9 mouse cellular contexts compared by ENCODE assay signal in the genomic region with DNA sequence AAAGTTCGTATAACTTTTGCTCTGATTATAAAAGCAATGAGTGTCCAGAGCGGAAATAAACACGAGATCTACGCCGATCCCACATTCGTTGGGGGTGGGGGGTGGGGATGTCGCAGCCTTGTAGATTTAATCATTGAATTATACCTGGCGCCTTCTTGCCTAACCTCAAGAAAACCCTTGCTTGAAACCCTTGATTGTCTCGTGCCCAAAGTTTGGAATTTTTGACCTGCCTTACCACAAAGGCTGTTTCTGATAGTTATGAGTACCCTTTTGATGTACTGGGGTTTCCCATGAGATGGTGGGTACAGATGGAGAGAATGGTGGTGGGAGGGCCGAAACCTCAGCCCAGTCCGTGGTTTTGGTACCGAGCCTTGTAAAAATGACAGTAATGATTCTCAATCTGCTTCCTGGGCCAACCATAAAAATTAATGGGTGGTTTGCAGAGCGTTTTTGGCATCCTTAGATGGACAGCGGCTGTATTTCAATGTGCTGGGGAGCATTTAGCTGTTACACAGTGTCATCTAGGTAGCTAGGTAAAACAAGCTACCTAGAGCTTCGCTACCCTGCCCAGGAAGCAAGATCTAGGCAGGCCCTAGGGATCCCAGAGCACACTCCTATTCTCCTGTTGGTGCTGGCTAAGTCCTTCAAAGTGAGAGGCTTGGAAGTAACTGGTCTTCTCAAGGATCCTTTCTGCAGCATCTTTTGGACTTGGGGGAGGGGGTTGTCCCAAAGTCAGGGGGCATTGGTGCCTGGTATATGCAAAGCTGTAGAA. TPM values are rescaled to one million over a fixed set of nuclear protein-coding genes. Genes with fewer than 3 reads are reported as not detected.
DNase-seq lines count a peak whose midpoint lies in the region; ATAC-seq and TF ChIP-seq lines count a peak whose summit lies in the region.
"Had no signal": no experiment of that assay in that cellular context is flagged by ENCODE, and none has a peak within 500 bp of the region (broad histone marks: within the 10 kb centered on the region; RNA-seq: fewer than 3 reads in every experiment).

No protein-coding gene starts in this region.

- TF ChIP-seq POLR2A in thymus, adult 2 months (IDR thresholded peaks at IDR 0.05; ENCODE audit: control insufficient read depth, extremely low read depth, insufficient read depth, low read length, poor library complexity): no peak

- H3K36me3 ChIP-seq in kidney, embryonic 14.5 days (ENCODE audit: control insufficient read depth, insufficient read depth, low read length): no peaks in the 10 kb centered on the region
- H3K36me3 ChIP-seq in embryonic facial prominence, embryonic 14.5 days (ENCODE audit: control insufficient read depth, insufficient read depth, low read length): no peaks in the 10 kb centered on the region
- no peaks in the 10 kb centered on the region for H3K36me3 ChIP-seq in intestine, embryonic 16.5 days (ENCODE audit: control insufficient read depth, insufficient read depth, low read length)
- H3K36me3 ChIP-seq in neural tube, embryonic 12.5 days: no peaks in the 10 kb centered on the region
- no peaks in the 10 kb centered on the region for H3K36me3 ChIP-seq in thymus, adult 2 months (ENCODE audit: control insufficient read depth, insufficient read depth, low read length)

- peaks cover 31% of the 10 kb centered on the region for H3K4me1 ChIP-seq in kidney, embryonic 14.5 days (ENCODE audit: control insufficient read depth, insufficient read depth, low read length)
- peaks cover 31% of the 10 kb centered on the region for H3K4me1 ChIP-seq in embryonic facial prominence, embryonic 14.5 days (ENCODE audit: control insufficient read depth, insufficient read depth, low read length)
- peaks cover 27% of the 10 kb centered on the region for H3K4me1 ChIP-seq in intestine, embryonic 16.5 days (ENCODE audit: control insufficient read depth, insufficient read depth, low read length)
- H3K4me1 ChIP-seq in neural tube, embryonic 12.5 days: peaks cover 37% of the 10 kb centered on the region
- peaks cover 10% of the 10 kb centered on the region for H3K4me1 ChIP-seq in thymus, adult 2 months (replicated peaks; ENCODE audit: control insufficient read depth, insufficient read depth, low read length)

- no peaks in the 10 kb centered on the region for H3K27me3 ChIP-seq in kidney, embryonic 14.5 days (ENCODE audit: control insufficient read depth, insufficient read depth, low read length)
- no peaks in the 10 kb centered on the region for H3K27me3 ChIP-seq in embryonic facial prominence, embryonic 14.5 days (replicated peaks; ENCODE audit: control insufficient read depth, insufficient read depth, low read length)
- H3K27me3 ChIP-seq in intestine, embryonic 16.5 days (replicated peaks; ENCODE audit: control insufficient read depth, insufficient read depth, low read length): no peaks in the 10 kb centered on the region
- no peaks in the 10 kb centered on the region for H3K27me3 ChIP-seq in neural tube, embryonic 12.5 days (replicated peaks)
- H3K27me3 ChIP-seq in thymus, adult 2 months (ENCODE audit: control insufficient read depth, insufficient read depth, low read length): peaks cover 3% of the 10 kb centered on the region

- no peak for DNase-seq in kidney, postnatal 36 days
- no peak for DNase-seq in embryonic facial prominence, embryonic 14.5 days (ENCODE audit: low spot score)
- no peak for DNase-seq in thymus, adult 2 months
- DNase-seq in kidney, adult 9 months: no peak

- peak overlapping the region; percentile 53 for H3K27ac ChIP-seq in kidney, embryonic 14.5 days (ENCODE audit: low read depth, low read length)
- H3K27ac ChIP-seq in embryonic facial prominence, embryonic 14.5 days (replicated peaks; ENCODE audit: low read depth, low read length): peak overlapping the region; percentile 84
- peak overlapping the region; percentile 80 for H3K27ac ChIP-seq in intestine, embryonic 16.5 days (ENCODE audit: low read length)
- peak overlapping the region; percentile 43; the same call in 1 of the 2 replicates for H3K27ac ChIP-seq in neural tube, embryonic 12.5 days
- no peak overlapping the region for H3K27ac ChIP-seq in thymus, adult 2 months (ENCODE audit: control insufficient read depth, insufficient read depth, low read length)

- H3K4me3 ChIP-seq in kidney, embryonic 14.5 days (ENCODE audit: low read length): peak overlapping the region; percentile 85
- peak overlapping the region; percentile 87 for H3K4me3 ChIP-seq in embryonic facial prominence, embryonic 14.5 days (ENCODE audit: low read depth, low read length)
- peak overlapping the region; percentile 98 for H3K4me3 ChIP-seq in intestine, embryonic 16.5 days (ENCODE audit: low read length)
- peak overlapping the region; percentile 93 for H3K4me3 ChIP-seq in neural tube, embryonic 12.5 days
- H3K4me3 ChIP-seq in thymus, adult 2 months (ENCODE audit: control insufficient read depth, insufficient read depth, low read length): no peak overlapping the region

- peak overlapping the region; percentile 88; the same call in 1 of the 2 replicates for H3K9ac ChIP-seq in kidney, embryonic 14.5 days (ENCODE audit: low read depth, low read length)
- H3K9ac ChIP-seq in embryonic facial prominence, embryonic 14.5 days (ENCODE audit: low read depth, low read length): peak overlapping the region; percentile 81
- H3K9ac ChIP-seq in intestine, embryonic 16.5 days (ENCODE audit: low read depth, low read length): peak overlapping the region; percentile 90
- H3K9ac ChIP-seq in neural tube, embryonic 12.5 days: peak overlapping the region; percentile 93

- ATAC-seq in kidney, embryonic 14.5 days (ENCODE audit: low FRiP score, low TSS enrichment): no peak
- no peak for ATAC-seq in embryonic facial prominence, embryonic 14.5 days (ENCODE audit: low read depth)
- no peak for ATAC-seq in intestine, embryonic 16.5 days
- ATAC-seq in neural tube, embryonic 12.5 days (ENCODE audit: low FRiP score, low read depth): no peak
- ATAC-seq in megakaryocyte, adult 5-6 weeks (ENCODE audit: poor library complexity, severe bottlenecking): no peak

- no peaks in the 10 kb centered on the region for H3K9me3 ChIP-seq in kidney, embryonic 14.5 days (ENCODE audit: control insufficient read depth, low read length)
- H3K9me3 ChIP-seq in embryonic facial prominence, embryonic 14.5 days (ENCODE audit: control insufficient read depth, low read length): no peaks in the 10 kb centered on the region
- H3K9me3 ChIP-seq in intestine, embryonic 16.5 days (ENCODE audit: control insufficient read depth, low read length): no peaks in the 10 kb centered on the region
- H3K9me3 ChIP-seq in neural tube, embryonic 12.5 days: no peaks in the 10 kb centered on the region

- H3K4me2 ChIP-seq in kidney, embryonic 14.5 days (replicated peaks; ENCODE audit: low read depth, low read length): peak overlapping the region; percentile 75
- H3K4me2 ChIP-seq in embryonic facial prominence, embryonic 14.5 days (ENCODE audit: low read depth, low read length): peak overlapping the region; percentile 67
- H3K4me2 ChIP-seq in intestine, embryonic 16.5 days (ENCODE audit: low read depth, low read length): peak overlapping the region; percentile 73
- H3K4me2 ChIP-seq in neural tube, embryonic 12.5 days (replicated peaks): peak overlapping the region; percentile 81

- no peak for TF ChIP-seq CTCF in thymus, adult 2 months (IDR thresholded peaks at IDR 0.05; ENCODE audit: borderline replicate concordance, control insufficient read depth, extremely low read depth, insufficient read depth, low read length, poor library complexity)

- 5% methylated on average over 15 of the region's 15 CpGs for WGBS in kidney, embryonic 14.5 days
- 6% methylated on average over 15 of the region's 15 CpGs for WGBS in embryonic facial prominence, embryonic 14.5 days
- WGBS in intestine, embryonic 16.5 days: 8% methylated on average over 15 of the region's 15 CpGs
- WGBS in neural tube, embryonic 12.5 days: 3% methylated on average over 15 of the region's 15 CpGs
- WGBS in thymus, adult 2 months: 42% methylated on average over 15 of the region's 15 CpGs

RNA-seq across cellular contexts. Expression of a gene that starts 1.3 kb away (rescaled TPM):
- polyA plus RNA-seq in kidney, embryonic 14.5 days (2014; fragmentation: Nextera tagmentation; extraction: Ambion mirVana): 14.9 and 26.1 TPM in 2 replicates
- 23.1 and 24.0 TPM in 2 replicates for polyA plus RNA-seq in embryonic facial prominence, embryonic 14.5 days (2014; fragmentation: Nextera tagmentation; extraction: Ambion mirVana)
- 13.5 and 14.2 TPM in 2 replicates for polyA plus RNA-seq in intestine, embryonic 16.5 days (2015; fragmentation: Nextera tagmentation; extraction: Ambion mirVana)
- 35.3 and 37.4 TPM in 2 replicates for polyA plus RNA-seq in neural tube, embryonic 12.5 days (2016; fragmentation: Nextera tagmentation; extraction: Ambion mirVana)
- polyA plus RNA-seq in thymus, adult 2 months (2012; rRNA removed): 8.8 and 9.1 TPM in 2 replicates
- 1.9 and 3.6 TPM in 2 replicates for total RNA-seq in megakaryocyte, adult 5-6 weeks (2015)
- total RNA-seq in megakaryocyte, adult 5-6 weeks (2017): 0.94 and 1.3 TPM in 2 replicates
- total RNA-seq: MEL had no signal
